Mouse (Mus musculus) B cell, adult 2 months (primary cell): ENCODE results near the gene Rimbp2.

ENCODE experiments used
- DNase-seq, 2 experiments: peaks; one replicate each; pipeline ENCODE4 v3.0.0; 2022

Rimbp2 gene

GRCm38 (mm10) chr5:128841541-128841940 lies 111.7 kb downstream of the Rimbp2 start:
- DNase-seq: no peak

- DNase-seq: no peak
Observed at GRCm38 (mm10) chr5:128837045-128837444, 116.2 kb downstream of the Rimbp2 start.

- DNase-seq: no peak
Observed at GRCm38 (mm10) chr5:128834126-128834525, 119.2 kb downstream of the Rimbp2 start.

GRCm38 (mm10) chr5:128822843-128823242 lies 130.4 kb downstream of the Rimbp2 start:
- no peak for DNase-seq

GRCm38 (mm10) chr5:128819638-128820285 lies 133.5 kb downstream of the Rimbp2 start:
- DNase-seq: no peak

- no peak for DNase-seq
Observed at GRCm38 (mm10) chr5:128815629-128816028, 137.7 kb downstream of the Rimbp2 start.

GRCm38 (mm10) chr5:128815078-128815477 lies 138.2 kb downstream of the Rimbp2 start:
- DNase-seq: no peak

- DNase-seq: no peak
Observed at GRCm38 (mm10) chr5:128813121-128813520, 140.2 kb downstream of the Rimbp2 start.

- DNase-seq: no peak
Observed at GRCm38 (mm10) chr5:128811431-128811830, 141.9 kb downstream of the Rimbp2 start.

GRCm38 (mm10) chr5:128810006-128810405 lies 143.3 kb downstream of the Rimbp2 start:
- DNase-seq: no peak

- DNase-seq: no peak
Observed at GRCm38 (mm10) chr5:128809406-128809805, 143.9 kb downstream of the Rimbp2 start.

- no peak for DNase-seq
Observed at GRCm38 (mm10) chr5:128808547-128809182, 144.6 kb downstream of the Rimbp2 start.

- DNase-seq: no peak
Observed at GRCm38 (mm10) chr5:128807408-128807807, 145.9 kb downstream of the Rimbp2 start.

GRCm38 (mm10) chr5:128806296-128806998 lies 146.8 kb downstream of the Rimbp2 start:
- no peak for DNase-seq

GRCm38 (mm10) chr5:128805092-128805491 lies 148.2 kb downstream of the Rimbp2 start:
- no peak for DNase-seq

- DNase-seq: no peak
Observed at GRCm38 (mm10) chr5:128800592-128800991, 152.7 kb downstream of the Rimbp2 start.

- no peak for DNase-seq
Observed at GRCm38 (mm10) chr5:128781621-128782020, 171.7 kb downstream of the Rimbp2 start.

- no peak for DNase-seq
Observed at GRCm38 (mm10) chr5:128776386-128776785, 176.9 kb downstream of the Rimbp2 start.

GRCm38 (mm10) chr5:128769026-128769631 lies 184.2 kb downstream of the Rimbp2 start:
- DNase-seq: no peak

GRCm38 (mm10) chr5:128761118-128761517 lies 192.2 kb downstream of the Rimbp2 start:
- DNase-seq: no peak

GRCm38 (mm10) chr5:128746261-128746660 lies 207.0 kb downstream of the Rimbp2 start:
- DNase-seq: no peak

GRCm38 (mm10) chr5:128745206-128745605 lies 208.1 kb downstream of the Rimbp2 start:
- no peak for DNase-seq

GRCm38 (mm10) chr5:128744351-128744750 lies 208.9 kb downstream of the Rimbp2 start:
- no peak for DNase-seq

GRCm38 (mm10) chr5:128739838-128740171 lies 213.5 kb downstream of the Rimbp2 start:
- no peak for DNase-seq
